Mouse (Mus musculus) thymus, postnatal 10 days (tissue): ENCODE measurements around the gene Crb2.

Source experiments
- DNase-seq, 2 experiments: peaks; one replicate each; pipeline ENCODE4 v3.0.0; 2021; ENCODE audit warnings: low spot score in 2 of 2

Crb2 gene

GRCm38 (mm10) chr2:37797046-37797445, 21.0 kb downstream of the Crb2 start:
- no peak for DNase-seq

- no peak for DNase-seq
Observed at GRCm38 (mm10) chr2:37799137-37799536, 23.1 kb downstream of the Crb2 start.

- no peak for DNase-seq
Observed at GRCm38 (mm10) chr2:37801687-37802086, 25.6 kb downstream of the Crb2 start.

GRCm38 (mm10) chr2:37802610-37803212, 26.7 kb downstream of the Crb2 start:
- DNase-seq = peak; percentile 25 to 58

- no peak for DNase-seq
Observed at GRCm38 (mm10) chr2:37811682-37812081, 35.6 kb downstream of the Crb2 start.

GRCm38 (mm10) chr2:37812401-37812800, 36.4 kb downstream of the Crb2 start:
- DNase-seq = no peak

- DNase-seq = no peak
Observed at GRCm38 (mm10) chr2:37814820-37815361, 38.8 kb downstream of the Crb2 start.

GRCm38 (mm10) chr2:37815676-37816075, 39.6 kb downstream of the Crb2 start:
- peak in 1 of 2 experiments; percentile 71 for DNase-seq

GRCm38 (mm10) chr2:37818761-37819525, 42.9 kb downstream of the Crb2 start:
- no peak for DNase-seq

GRCm38 (mm10) chr2:37819526-37820152, 43.6 kb downstream of the Crb2 start:
- DNase-seq = no peak

GRCm38 (mm10) chr2:37822122-37822521, 46.1 kb downstream of the Crb2 start:
- DNase-seq = no peak

GRCm38 (mm10) chr2:37823826-37824225, 47.8 kb downstream of the Crb2 start:
- no peak for DNase-seq

- peak in 1 of 2 experiments; percentile 6 for DNase-seq
Observed at GRCm38 (mm10) chr2:37829758-37830275, 53.8 kb downstream of the Crb2 start.

- no peak for DNase-seq
Observed at GRCm38 (mm10) chr2:37832253-37832652, 56.2 kb downstream of the Crb2 start.

GRCm38 (mm10) chr2:37836926-37837325, 60.9 kb downstream of the Crb2 start:
- DNase-seq = no peak

GRCm38 (mm10) chr2:37837542-37837941, 61.5 kb downstream of the Crb2 start:
- DNase-seq = no peak

GRCm38 (mm10) chr2:37838202-37838984, 62.3 kb downstream of the Crb2 start:
- no peak for DNase-seq

GRCm38 (mm10) chr2:37839922-37840321, 63.9 kb downstream of the Crb2 start:
- DNase-seq = no peak

- no peak for DNase-seq
Observed at GRCm38 (mm10) chr2:37842151-37842569, 66.1 kb downstream of the Crb2 start.

- DNase-seq = no peak
Observed at GRCm38 (mm10) chr2:37842719-37843118, 66.7 kb downstream of the Crb2 start.
